Mouse (Mus musculus) spleen, postnatal 4 days (tissue): ENCODE measurements around the gene Cdsn.
A peak's percentile ranks its signal among the peaks of the same experiment; 100 is the strongest.

Experiments used
- DNase-seq, 2 experiments: peaks; one replicate each; pipeline ENCODE4 v3.0.0; 2022; ENCODE audit warnings: low spot score in 2 of 2

Cdsn gene

GRCm38 (mm10) chr17:35534343-35534742 is 17.6 kb upstream of the Cdsn start:
- peak; percentile 72 to 89 for DNase-seq

- DNase-seq, result no peak
Observed at GRCm38 (mm10) chr17:35537421-35537820, 14.5 kb upstream of the Cdsn start.

GRCm38 (mm10) chr17:35538476-35538875 is 13.5 kb upstream of the Cdsn start:
- DNase-seq, result no peak

- no peak for DNase-seq
Observed at GRCm38 (mm10) chr17:35539540-35539939, 12.4 kb upstream of the Cdsn start.

- DNase-seq, result no peak
Observed at GRCm38 (mm10) chr17:35542761-35543411, 9.0 kb upstream of the Cdsn start.

- no peak for DNase-seq
Observed at GRCm38 (mm10) chr17:35543412-35543861, 8.5 kb upstream of the Cdsn start.

- DNase-seq, result no peak
Observed at GRCm38 (mm10) chr17:35544001-35544400, 7.9 kb upstream of the Cdsn start.

GRCm38 (mm10) chr17:35544680-35545079 is 7.2 kb upstream of the Cdsn start:
- peak; percentile 41 to 81 for DNase-seq

- no peak for DNase-seq
Observed at GRCm38 (mm10) chr17:35547465-35547864, 4.5 kb upstream of the Cdsn start.

- DNase-seq, result no peak
Observed at GRCm38 (mm10) chr17:35548636-35549035, 3.3 kb upstream of the Cdsn start.

GRCm38 (mm10) chr17:35549437-35550142 is 2.3 kb upstream of the Cdsn start:
- DNase-seq, result no peak

- no peak for DNase-seq
Observed at GRCm38 (mm10) chr17:35550143-35550494, 1.8 kb upstream of the Cdsn start.

- no peak for DNase-seq
Observed at GRCm38 (mm10) chr17:35550871-35551270, 1.1 kb upstream of the Cdsn start.

- DNase-seq, result no peak
Observed at GRCm38 (mm10) chr17:35554321-35554720, 2.4 kb downstream of the Cdsn start.

GRCm38 (mm10) chr17:35554761-35555397 is 3.0 kb downstream of the Cdsn start:
- DNase-seq, result peak in 1 of 2 experiments; percentile 57

- peak in 1 of 2 experiments; percentile 57 for DNase-seq
Observed at GRCm38 (mm10) chr17:35556186-35556765, 4.3 kb downstream of the Cdsn start.

GRCm38 (mm10) chr17:35556812-35557211 is 4.9 kb downstream of the Cdsn start:
- DNase-seq, result peak; percentile 37 to 65

GRCm38 (mm10) chr17:35557351-35557750 is 5.4 kb downstream of the Cdsn start:
- peak in 1 of 2 experiments; percentile 52 for DNase-seq

- DNase-seq, result no peak
Observed at GRCm38 (mm10) chr17:35558216-35558615, 6.3 kb downstream of the Cdsn start.

GRCm38 (mm10) chr17:35567150-35567549 is 15.2 kb downstream of the Cdsn start, which contains the start of gene 2300002M23Rik:
Gene 2300002M23Rik, plus strand, starts transcription at chr17:35567450.
- no peak for DNase-seq

- peak in 1 of 2 experiments; percentile 57 for DNase-seq
Observed at GRCm38 (mm10) chr17:35567767-35568166, 15.8 kb downstream of the Cdsn start.
